Mouse (Mus musculus): ENCODE measurements at regions not wholly inside any gene's neighbourhood (a gene's known extent, or its start where the extent isn't known, plus 50 kb on each side); places are given as distances from the start of the nearest gene placed in this dataset.

- H3K36me3 ChIP-seq (ENCODE audit: control insufficient read depth, insufficient read depth, low read length): no peaks in the 10 kb centered on the region
- DNase-seq (ENCODE audit: low spot score) (no peak), ATAC-seq (ENCODE audit: low FRiP score, low read depth) (no peak)
- H3K9me3 ChIP-seq (ENCODE audit: control insufficient read depth, low read length): no peaks in the 10 kb centered on the region
- no peaks in the 10 kb centered on the region for H3K4me1 ChIP-seq (ENCODE audit: control insufficient read depth, insufficient read depth, low read length)
- H3K27ac ChIP-seq (replicated peaks; ENCODE audit: low read depth, low read length): no peak overlapping the region
- no peak overlapping the region for H3K4me2 ChIP-seq (replicated peaks; ENCODE audit: low read depth, low read length, severe bottlenecking)
- no peak for TF ChIP-seq POLR2A (IDR thresholded peaks at IDR 0.05; ENCODE audit: borderline replicate concordance, extremely low read depth, insufficient read depth, insufficient read length)
- no peak overlapping the region for H3K4me3 ChIP-seq (replicated peaks; ENCODE audit: low read length)
- 76% methylated on average over 2 of the region's 2 CpGs for WGBS
- no peak overlapping the region for H3K9ac ChIP-seq (ENCODE audit: low read depth, low read length, severe bottlenecking)
- no peaks in the 10 kb centered on the region for H3K27me3 ChIP-seq (ENCODE audit: control insufficient read depth, insufficient read depth, low read length)
Measured at GRCm38 (mm10) chr2:161252761-161253160, 143.9 kb upstream of the Chd6 start.

GRCm38 (mm10) chr2:161241665-161242064 is 132.8 kb upstream of the Chd6 start:
- H3K4me3 ChIP-seq (replicated peaks; ENCODE audit: low read length): no peak overlapping the region
- DNase-seq (ENCODE audit: low spot score) (no peak), ATAC-seq (ENCODE audit: low FRiP score, low read depth) (no peak)
- WGBS: 72% methylated on average over 6 of the region's 6 CpGs
- H3K27ac ChIP-seq (replicated peaks; ENCODE audit: low read depth, low read length): no peak overlapping the region
- H3K36me3 ChIP-seq (ENCODE audit: control insufficient read depth, insufficient read depth, low read length): no peaks in the 10 kb centered on the region
- H3K9me3 ChIP-seq (ENCODE audit: control insufficient read depth, low read length): no peaks in the 10 kb centered on the region
- no peak overlapping the region for H3K9ac ChIP-seq (ENCODE audit: low read depth, low read length, severe bottlenecking)
- H3K4me2 ChIP-seq (replicated peaks; ENCODE audit: low read depth, low read length, severe bottlenecking): no peak overlapping the region
- H3K4me1 ChIP-seq (ENCODE audit: control insufficient read depth, insufficient read depth, low read length): no peaks in the 10 kb centered on the region
- TF ChIP-seq POLR2A (IDR thresholded peaks at IDR 0.05; ENCODE audit: borderline replicate concordance, extremely low read depth, insufficient read depth, insufficient read length): no peak
- H3K27me3 ChIP-seq (ENCODE audit: control insufficient read depth, insufficient read depth, low read length): no peaks in the 10 kb centered on the region

- no peak overlapping the region for H3K27ac ChIP-seq (replicated peaks; ENCODE audit: low read depth, low read length)
- H3K9ac ChIP-seq (ENCODE audit: low read depth, low read length, severe bottlenecking): no peak overlapping the region
- H3K9me3 ChIP-seq (ENCODE audit: control insufficient read depth, low read length): no peaks in the 10 kb centered on the region
- no peak for ATAC-seq (ENCODE audit: low FRiP score, low read depth)
- no peaks in the 10 kb centered on the region for H3K27me3 ChIP-seq (ENCODE audit: control insufficient read depth, insufficient read depth, low read length)
- no peak for DNase-seq (ENCODE audit: low spot score)
- H3K36me3 ChIP-seq (ENCODE audit: control insufficient read depth, insufficient read depth, low read length): no peaks in the 10 kb centered on the region
- H3K4me1 ChIP-seq (ENCODE audit: control insufficient read depth, insufficient read depth, low read length): no peaks in the 10 kb centered on the region
- H3K4me2 ChIP-seq (replicated peaks; ENCODE audit: low read depth, low read length, severe bottlenecking): no peak overlapping the region
- TF ChIP-seq POLR2A (IDR thresholded peaks at IDR 0.05; ENCODE audit: borderline replicate concordance, extremely low read depth, insufficient read depth, insufficient read length): no peak
- H3K4me3 ChIP-seq (replicated peaks; ENCODE audit: low read length): no peak overlapping the region
- 31% methylated on average over 9 of the region's 9 CpGs for WGBS
Measured at GRCm38 (mm10) chr2:161237280-161237819, 128.5 kb upstream of the Chd6 start.

GRCm38 (mm10) chr2:161233155-161233741 is 124.4 kb upstream of the Chd6 start:
- DNase-seq (ENCODE audit: low spot score) (no peak), ATAC-seq (ENCODE audit: low FRiP score, low read depth) (no peak)
- no peaks in the 10 kb centered on the region for H3K9me3 ChIP-seq (ENCODE audit: control insufficient read depth, low read length)
- H3K9ac ChIP-seq (ENCODE audit: low read depth, low read length, severe bottlenecking): no peak overlapping the region
- H3K27me3 ChIP-seq (ENCODE audit: control insufficient read depth, insufficient read depth, low read length): no peaks in the 10 kb centered on the region
- H3K36me3 ChIP-seq (ENCODE audit: control insufficient read depth, insufficient read depth, low read length): no peaks in the 10 kb centered on the region
- H3K4me2 ChIP-seq (replicated peaks; ENCODE audit: low read depth, low read length, severe bottlenecking): no peak overlapping the region
- no peaks in the 10 kb centered on the region for H3K4me1 ChIP-seq (ENCODE audit: control insufficient read depth, insufficient read depth, low read length)
- no peak overlapping the region for H3K27ac ChIP-seq (replicated peaks; ENCODE audit: low read depth, low read length)
- no peak overlapping the region for H3K4me3 ChIP-seq (replicated peaks; ENCODE audit: low read length)
- no peak for TF ChIP-seq POLR2A (IDR thresholded peaks at IDR 0.05; ENCODE audit: borderline replicate concordance, extremely low read depth, insufficient read depth, insufficient read length)
- 81% methylated on average over 9 of the region's 9 CpGs for WGBS

- no peaks in the 10 kb centered on the region for H3K9me3 ChIP-seq (ENCODE audit: control insufficient read depth, low read length)
- no peak overlapping the region for H3K9ac ChIP-seq (ENCODE audit: low read depth, low read length, severe bottlenecking)
- TF ChIP-seq POLR2A (IDR thresholded peaks at IDR 0.05; ENCODE audit: borderline replicate concordance, extremely low read depth, insufficient read depth, insufficient read length): no peak
- H3K4me1 ChIP-seq (ENCODE audit: control insufficient read depth, insufficient read depth, low read length): no peaks in the 10 kb centered on the region
- no peak overlapping the region for H3K4me3 ChIP-seq (replicated peaks; ENCODE audit: low read length)
- 45% methylated on average over 4 of the region's 4 CpGs for WGBS
- ATAC-seq (ENCODE audit: low FRiP score, low read depth): no peak
- no peak overlapping the region for H3K27ac ChIP-seq (replicated peaks; ENCODE audit: low read depth, low read length)
- no peaks in the 10 kb centered on the region for H3K27me3 ChIP-seq (ENCODE audit: control insufficient read depth, insufficient read depth, low read length)
- no peak overlapping the region for H3K4me2 ChIP-seq (replicated peaks; ENCODE audit: low read depth, low read length, severe bottlenecking)
- H3K36me3 ChIP-seq (ENCODE audit: control insufficient read depth, insufficient read depth, low read length): no peaks in the 10 kb centered on the region
- DNase-seq (ENCODE audit: low spot score): no peak
Measured at GRCm38 (mm10) chr2:161231405-161231804, 122.5 kb upstream of the Chd6 start.

Measured in limb, embryonic 14.5 days (tissue).